Mouse (Mus musculus): Measurements from ENCODE around the gene Cpm. TPM values are rescaled to one million over a fixed set of nuclear protein-coding genes. Genes with fewer than 3 reads are reported as not detected.
"Not testable (repeated sequence)": the region's sequence is repeated elsewhere in the genome, so short reads cannot be mapped to it uniquely, and the experiment has no call there.

Cpm gene
- total RNA-seq (2021) = 1 to 10 TPM; 9.3 to 10.0 TPM
- long read RNA-seq, experiment 1, partial matches to known transcripts = 4 of 21 reads
- long read RNA-seq, experiment 1, other reads (novel, unspliced or antisense) = 17 of 21 reads
- long read RNA-seq, experiment 2, partial matches to known transcripts = 0 of 22 reads
- long read RNA-seq, experiment 2, other reads (novel, unspliced or antisense) = 22 of 22 reads

GRCm38 (mm10) chr10:117629169-117629971 lies at the start of gene Cpm:
Gene Cpm (plus strand): TSS chr10:117629500.
- peak; percentile 77 for DNase-seq

- DNase-seq = no peak
Measured at GRCm38 (mm10) chr10:117579771-117580284, 49.5 kb upstream of the Cpm start.

- DNase-seq = no peak
Measured at GRCm38 (mm10) chr10:117580405-117580804, 48.9 kb upstream of the Cpm start.

- DNase-seq = no peak
Measured at GRCm38 (mm10) chr10:117581007-117581752, 48.1 kb upstream of the Cpm start.

- DNase-seq = no peak
Measured at GRCm38 (mm10) chr10:117581753-117582062, 47.6 kb upstream of the Cpm start.

- no peak for DNase-seq
Measured at GRCm38 (mm10) chr10:117583155-117584061, 45.9 kb upstream of the Cpm start.

- no peak for DNase-seq
Measured at GRCm38 (mm10) chr10:117584102-117584501, 45.2 kb upstream of the Cpm start.

GRCm38 (mm10) chr10:117584566-117585515 lies 44.5 kb upstream of the Cpm start:
- no peak for DNase-seq

GRCm38 (mm10) chr10:117585600-117586299 lies 43.5 kb upstream of the Cpm start:
- DNase-seq = no peak

GRCm38 (mm10) chr10:117586859-117587258 lies 42.4 kb upstream of the Cpm start:
- no peak for DNase-seq

- no peak for DNase-seq
Measured at GRCm38 (mm10) chr10:117587335-117587734, 42.0 kb upstream of the Cpm start.

- DNase-seq = not testable (repeated sequence)
Measured at GRCm38 (mm10) chr10:117588416-117589143, 40.7 kb upstream of the Cpm start.

GRCm38 (mm10) chr10:117589144-117589940 lies 40.0 kb upstream of the Cpm start:
- no peak for DNase-seq

GRCm38 (mm10) chr10:117590331-117591301 lies 38.7 kb upstream of the Cpm start:
- no peak for DNase-seq

- no peak for DNase-seq
Measured at GRCm38 (mm10) chr10:117591766-117592165, 37.5 kb upstream of the Cpm start.

GRCm38 (mm10) chr10:117592306-117593040 lies 36.8 kb upstream of the Cpm start:
- DNase-seq = no peak

All from gastrocnemius, postnatal 10 days (tissue).